Mouse (Mus musculus): ENCODE measurements around the gene Pdcd4.
"Not testable (repeated sequence)": the region's sequence is repeated elsewhere in the genome, so short reads cannot be mapped to it uniquely, and the experiment has no call there.

Pdcd4 gene

DNA sequence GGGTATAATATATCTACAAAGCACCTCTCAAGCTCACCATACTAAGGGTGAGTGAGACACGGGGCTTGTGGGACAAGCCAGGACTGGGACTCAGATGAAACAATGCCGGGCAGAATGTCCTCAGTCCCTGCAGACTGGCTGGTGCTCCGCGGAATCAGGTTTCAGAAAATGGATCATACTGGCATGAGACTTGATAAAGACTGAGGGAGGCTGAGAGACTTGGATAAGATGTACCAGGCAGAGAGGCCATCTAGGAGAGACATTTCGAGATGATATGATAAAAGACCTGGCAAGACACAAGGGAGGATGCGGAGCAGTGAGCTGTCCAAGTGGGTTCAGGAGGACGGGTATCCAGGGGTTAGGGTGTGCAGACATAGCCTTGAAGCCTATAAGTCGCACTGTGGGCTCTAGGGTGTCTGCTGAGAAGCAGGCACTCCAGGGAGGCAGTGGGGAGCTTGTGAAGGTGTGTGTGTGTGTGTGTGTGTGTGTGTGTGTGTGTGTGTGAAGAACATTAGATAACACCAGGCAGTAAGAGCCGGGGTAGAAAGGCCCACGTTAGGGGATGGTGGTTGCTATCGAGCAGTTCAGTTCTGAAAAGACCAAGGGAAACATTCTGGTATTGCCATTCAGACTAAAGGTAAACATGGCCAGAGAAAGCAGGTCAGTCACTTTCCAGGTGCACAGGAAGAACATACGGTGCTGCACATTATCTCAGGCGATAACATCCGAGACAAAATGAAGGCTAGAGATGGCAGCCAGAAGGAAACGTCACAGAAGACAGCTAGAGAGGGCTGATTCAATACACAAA lies 10.1 kb downstream of the Pdcd4 start:
- no peak for DNase-seq (ENCODE audit: low spot score)

DNA sequence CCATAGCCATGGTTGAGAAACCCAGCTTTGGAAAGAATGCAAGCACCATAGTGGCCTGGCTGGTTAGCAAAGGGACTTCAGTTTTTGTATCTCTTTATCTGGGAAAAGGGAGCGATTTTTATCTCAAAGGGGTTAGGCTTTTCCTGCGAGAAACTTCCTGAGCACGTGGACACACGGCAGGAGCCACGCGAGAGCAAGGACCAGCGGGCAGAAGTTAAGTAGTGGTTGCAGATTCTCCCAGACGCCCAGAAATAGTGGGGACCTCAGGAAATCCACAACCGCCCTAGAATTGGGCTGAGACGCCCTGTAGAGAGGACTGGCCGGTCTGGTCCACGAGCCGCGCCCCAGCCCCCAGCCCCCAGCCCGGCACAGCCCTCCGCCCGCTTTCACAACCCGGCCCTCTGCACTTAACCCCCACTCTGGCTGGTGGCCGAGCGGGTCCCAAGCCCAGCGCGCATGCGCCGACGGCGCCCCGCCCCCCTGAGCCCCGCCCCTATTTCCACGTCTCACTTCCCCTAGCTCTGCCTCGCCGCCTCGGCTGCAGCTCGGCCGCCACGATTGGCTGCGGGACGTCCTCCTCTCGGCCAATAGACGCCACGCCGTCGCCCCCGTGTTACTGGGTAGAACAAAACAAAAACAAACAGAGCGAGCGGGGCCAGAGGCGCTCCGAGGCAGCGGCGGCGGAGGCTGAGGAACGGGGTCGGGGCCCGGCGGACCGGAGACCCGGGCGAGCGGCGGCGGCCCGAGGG lies 10.9 kb downstream of the Pdcd4 start:
- DNase-seq (ENCODE audit: low spot score) = peak; percentile 94

DNA sequence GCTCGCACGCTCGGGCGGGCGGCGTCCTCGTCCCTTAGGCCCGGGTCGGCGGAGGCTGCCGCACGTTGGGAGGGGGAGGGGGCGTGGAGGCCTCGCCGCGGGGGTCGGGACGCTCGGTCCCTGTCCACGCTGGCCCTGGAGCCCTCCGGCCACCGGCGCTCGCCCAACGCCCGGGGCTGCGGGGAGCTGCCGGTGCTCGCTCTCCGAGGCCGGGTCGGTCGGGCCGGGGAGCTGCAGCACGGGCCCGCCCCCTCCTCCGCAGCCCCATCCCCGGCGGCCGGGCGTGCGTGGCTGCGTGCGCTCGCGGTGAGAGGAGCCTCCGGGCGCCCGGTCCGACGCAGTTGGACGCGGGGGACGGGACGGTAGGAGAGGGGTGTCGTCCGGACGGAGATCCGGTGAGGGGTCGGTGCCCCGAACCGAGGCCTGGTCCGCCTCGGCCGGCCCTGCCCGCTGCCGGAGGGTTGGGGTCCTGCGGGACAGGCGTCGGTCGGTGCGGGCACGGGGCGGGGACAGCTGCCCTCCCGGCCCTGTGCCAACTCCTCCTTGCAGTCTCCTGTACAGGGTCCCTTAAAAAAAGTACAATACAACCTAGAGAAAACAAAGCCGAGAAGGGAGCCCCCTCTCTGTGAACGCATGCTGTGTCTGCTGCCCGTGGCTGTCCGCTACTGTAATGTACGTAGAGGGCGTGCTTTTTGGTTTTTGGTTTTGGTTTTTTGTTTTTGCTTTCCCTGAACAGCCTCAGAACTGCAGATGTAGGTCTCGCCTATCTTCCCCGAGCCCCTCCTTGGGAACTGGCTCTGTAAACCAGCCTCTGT lies 11.7 kb downstream of the Pdcd4 start:
- peak; percentile 78 for DNase-seq (ENCODE audit: low spot score)

DNA sequence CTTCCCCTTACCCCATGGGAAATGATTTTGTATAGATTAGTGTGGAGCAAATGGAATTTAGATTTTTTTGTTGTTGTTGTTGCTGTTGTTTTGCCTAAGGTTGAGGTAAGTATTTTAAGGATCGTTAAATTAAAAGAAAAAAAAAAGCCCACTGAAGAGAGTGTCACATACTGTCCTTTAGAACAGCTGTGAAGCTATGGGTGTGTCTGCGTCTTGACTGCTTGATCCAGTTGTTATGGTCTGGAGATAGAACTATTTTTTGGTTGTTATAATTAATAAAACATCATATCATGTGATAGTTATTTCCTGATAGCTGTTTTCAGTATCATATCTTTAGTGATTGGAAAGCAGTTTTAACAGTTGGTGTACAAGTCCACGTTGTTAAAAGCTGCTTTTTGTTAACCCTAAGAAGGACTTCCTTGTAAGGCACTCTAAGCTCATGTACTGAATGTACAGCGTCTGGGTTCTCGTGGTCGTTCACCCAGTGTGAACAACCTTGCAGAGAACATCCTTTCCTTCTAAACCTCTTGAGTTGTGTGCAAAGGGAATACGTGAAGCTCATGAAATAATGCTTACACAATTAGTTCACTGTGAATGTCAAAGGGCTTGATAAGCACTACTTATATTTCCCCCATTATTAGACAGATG lies 12.9 kb downstream of the Pdcd4 start:
- no peak for DNase-seq (ENCODE audit: low spot score)

DNA sequence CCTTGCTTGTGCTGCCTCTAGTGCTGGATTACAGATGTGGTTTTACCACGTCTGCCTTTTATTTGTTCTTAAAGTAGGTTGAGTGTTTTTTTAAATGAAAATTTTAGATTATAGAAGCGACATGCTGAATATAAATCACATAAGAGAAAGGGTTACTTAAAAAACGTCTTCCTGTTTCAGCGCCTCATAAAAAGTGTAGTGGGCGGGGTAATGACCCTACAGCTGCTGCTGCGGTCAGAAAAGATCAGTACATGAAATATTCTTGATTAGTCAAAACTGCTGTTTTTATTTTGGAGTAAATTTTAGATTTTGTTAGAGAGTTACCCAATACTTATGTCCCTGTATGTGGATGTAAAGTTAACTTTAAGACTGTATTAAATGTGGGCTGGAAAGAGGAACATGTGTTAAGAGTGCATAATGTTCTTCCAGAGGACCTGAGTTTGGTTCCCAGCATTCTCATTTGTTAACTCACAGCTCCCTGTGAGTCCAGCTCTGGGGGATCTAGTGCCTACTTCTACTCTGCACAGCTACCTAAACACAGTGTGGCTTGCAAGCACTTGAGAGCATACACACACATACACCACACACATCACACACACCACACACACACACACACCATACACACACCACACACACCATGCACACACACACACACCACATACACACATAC lies 14.1 kb downstream of the Pdcd4 start:
- DNase-seq (ENCODE audit: low spot score) = no peak

DNA sequence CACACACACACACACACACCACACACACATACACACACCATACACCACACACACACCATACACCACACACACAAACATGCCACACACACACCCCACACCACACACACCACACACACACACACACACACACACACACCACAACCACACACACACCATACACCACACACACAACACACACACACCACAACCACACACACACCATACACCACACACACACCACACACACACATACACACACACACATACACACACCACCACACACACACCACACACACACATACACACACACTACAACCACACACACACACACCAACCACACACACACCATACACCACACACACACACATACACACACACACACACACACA lies 14.7 kb downstream of the Pdcd4 start:
- DNase-seq (ENCODE audit: low spot score) = not testable (repeated sequence)

DNA sequence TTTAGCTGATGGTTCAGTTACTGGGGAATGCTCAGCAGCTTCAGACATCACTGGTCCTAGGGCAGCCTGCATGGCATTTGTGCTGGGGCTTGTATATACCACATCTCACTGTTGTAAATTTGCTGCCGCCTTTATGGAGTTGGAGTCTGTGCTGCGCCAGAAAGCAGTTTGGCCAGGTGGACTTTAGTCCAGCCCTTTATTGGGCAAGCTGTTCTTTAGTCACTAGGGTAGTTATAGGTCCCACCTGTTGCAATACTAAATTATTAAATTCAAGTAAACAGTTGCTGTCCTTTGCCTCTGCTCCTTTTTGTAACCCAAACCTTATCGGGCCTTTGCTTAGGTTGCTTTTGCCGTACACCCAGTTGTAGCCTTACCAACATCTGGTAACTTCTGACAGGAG lies 22.9 kb downstream of the Pdcd4 start:
- no peak for DNase-seq (ENCODE audit: low spot score)

DNA sequence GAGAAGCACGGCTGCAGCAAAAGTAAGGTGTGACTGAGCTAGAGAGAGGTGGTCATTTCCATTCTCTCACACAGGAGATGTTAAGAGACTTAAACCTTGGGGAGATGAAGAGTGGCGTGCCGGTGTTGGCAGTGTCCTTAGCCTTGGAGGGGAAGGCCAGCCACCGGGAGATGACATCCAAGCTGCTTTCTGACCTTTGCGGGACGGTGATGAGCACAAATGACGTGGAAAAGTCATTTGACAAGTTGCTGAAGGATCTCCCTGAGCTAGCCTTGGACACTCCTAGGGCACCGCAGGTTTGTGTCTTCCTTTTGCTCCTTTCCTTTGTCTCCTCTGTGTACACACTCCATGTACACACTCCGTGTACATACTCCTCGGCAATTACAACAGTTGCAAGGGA lies 27.5 kb downstream of the Pdcd4 start:
- DNase-seq (ENCODE audit: low spot score) = no peak

- DNase-seq (ENCODE audit: low spot score) = not testable (repeated sequence)
Measured at GRCm38 (mm10) chr19:53921996-53922395, 30.0 kb downstream of the Pdcd4 start.

DNA sequence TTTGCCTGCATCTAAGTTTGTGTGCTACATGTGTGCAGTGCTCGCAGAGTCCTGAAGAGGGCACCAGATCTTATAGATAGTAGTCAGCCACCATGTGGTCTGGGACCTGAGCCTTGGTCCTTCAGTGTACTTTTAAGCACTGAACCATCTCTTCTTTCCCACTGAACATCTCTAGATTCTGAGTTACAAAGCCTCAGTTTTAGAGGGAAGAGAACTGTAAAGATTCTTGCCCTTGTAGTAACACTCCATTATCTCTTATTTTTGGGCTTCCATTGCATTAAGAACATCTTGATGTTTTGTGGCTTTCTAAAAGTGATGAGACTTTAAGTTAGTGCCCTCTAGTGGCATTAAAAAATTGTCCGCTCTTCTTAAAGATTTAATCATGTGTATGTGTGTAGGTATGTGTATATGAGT lies 33.3 kb downstream of the Pdcd4 start:
- peak; percentile 55 for DNase-seq (ENCODE audit: low spot score)

- DNase-seq (ENCODE audit: low spot score) = no peak
Measured at GRCm38 (mm10) chr19:53926705-53927104, 34.7 kb downstream of the Pdcd4 start.

DNA sequence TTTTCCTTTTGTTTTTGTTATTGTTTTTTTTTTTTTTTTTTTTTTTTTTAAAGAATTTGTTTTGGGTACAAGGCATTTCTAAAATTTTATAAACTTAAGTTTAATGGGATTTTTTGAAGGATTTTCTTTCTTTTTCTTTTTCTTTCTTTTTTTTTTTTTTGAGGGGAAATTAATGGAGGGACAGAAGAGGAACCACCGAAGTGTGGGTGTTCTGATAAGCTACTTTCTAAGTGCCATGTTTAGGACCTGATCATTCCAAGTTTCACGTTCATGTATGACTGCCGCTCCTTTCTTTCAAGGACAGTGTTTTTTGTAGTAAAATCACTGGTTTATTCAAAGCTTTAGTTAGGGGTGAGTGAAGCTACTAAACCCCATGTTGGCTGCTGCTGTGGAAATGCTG lies 37.2 kb downstream of the Pdcd4 start:
- DNase-seq (ENCODE audit: low spot score) = no peak

DNA sequence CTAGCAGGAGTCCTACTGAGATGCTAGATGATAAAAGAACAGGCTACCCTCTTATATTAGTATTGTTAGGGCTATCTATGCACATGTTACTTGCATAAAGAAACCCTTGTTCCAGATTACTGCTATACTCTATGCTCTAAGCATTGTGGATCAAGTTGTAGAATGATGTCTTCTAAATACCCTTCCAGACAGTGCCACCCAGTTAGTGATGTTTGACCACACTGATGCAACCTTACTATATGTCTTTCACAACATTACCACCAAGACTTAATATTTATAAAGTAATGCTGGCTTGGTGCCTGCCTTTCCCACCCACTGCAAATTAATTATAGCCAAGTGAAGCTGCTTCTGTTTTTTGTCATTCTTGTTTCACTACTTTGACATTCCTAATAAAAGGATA lies 41.0 kb downstream of the Pdcd4 start:
- no peak for DNase-seq (ENCODE audit: low spot score)

- no peak for DNase-seq (ENCODE audit: low spot score)
Measured at GRCm38 (mm10) chr19:53934046-53934445, 42.0 kb downstream of the Pdcd4 start.

- DNase-seq (ENCODE audit: low spot score) = no peak
Measured at GRCm38 (mm10) chr19:53939467-53939866, 47.4 kb downstream of the Pdcd4 start.

- DNase-seq (ENCODE audit: low spot score) = no peak
Measured at GRCm38 (mm10) chr19:53941139-53941538, 49.1 kb downstream of the Pdcd4 start.

DNA sequence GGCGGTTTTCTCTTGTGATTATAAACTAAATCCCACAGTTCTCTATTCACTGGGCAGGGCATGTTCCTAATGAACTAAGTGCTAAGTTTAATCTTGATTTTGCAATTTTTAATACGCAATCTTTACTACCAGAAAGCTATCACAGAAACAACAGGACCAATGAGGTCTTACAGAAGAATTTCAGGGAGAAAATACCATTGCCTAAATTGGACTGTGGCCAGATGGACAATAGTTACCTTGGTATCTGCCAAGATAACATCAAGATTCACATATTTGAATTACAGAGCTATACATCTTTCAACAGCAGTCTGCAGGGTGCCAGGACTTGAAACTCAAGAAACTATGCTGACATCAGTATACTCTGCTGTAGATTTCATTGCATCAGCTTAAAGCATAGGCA lies 50.3 kb downstream of the Pdcd4 start:
- no peak for DNase-seq (ENCODE audit: low spot score)

DNA sequence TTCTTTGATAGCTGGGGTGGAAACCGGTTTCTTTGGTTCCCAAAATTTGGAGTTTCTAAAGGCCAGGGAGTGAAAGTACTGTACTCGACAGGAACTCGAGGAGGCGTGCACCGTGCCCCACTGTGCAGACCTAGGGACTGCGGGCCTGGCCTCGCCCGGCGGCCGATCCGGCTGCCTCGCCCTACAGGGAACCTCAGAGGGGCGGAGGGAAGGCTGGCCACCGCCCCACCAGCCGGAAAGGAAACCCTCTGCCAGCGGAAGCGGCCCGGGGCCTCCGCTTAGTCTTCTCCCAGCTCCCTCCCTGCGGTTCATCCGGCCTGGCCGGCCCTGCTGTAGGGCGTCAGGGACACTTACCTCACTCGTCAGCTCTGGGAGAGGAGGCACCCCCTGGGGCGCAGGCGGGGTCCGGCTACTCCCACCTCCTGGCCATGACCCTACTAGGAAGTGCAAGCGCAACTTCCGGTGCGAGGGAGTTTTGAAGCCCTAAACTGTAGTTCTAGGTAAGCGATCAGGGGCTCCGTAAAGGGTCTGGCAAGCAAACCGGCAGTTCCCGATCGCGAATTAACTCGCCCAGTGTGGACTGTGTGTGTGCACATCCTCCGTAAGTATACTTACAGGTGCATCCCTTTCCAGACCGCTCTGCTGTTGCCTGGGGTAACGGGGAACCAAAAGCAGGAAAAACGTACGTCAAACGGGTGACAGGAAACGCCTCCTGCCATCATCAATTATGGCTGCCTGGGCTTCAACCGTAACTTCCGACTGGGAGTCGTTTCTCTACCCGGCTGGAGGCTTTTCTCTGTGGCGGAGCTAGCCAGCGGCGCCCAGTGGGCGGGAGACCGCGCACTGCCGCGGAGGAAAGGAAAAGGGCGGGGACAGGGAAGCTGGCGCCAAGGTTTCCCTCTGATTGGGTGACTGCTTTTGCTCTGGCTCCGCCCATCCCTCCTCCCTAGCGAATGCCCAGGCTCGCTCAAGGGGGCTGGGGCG lies 52.1 kb downstream of the Pdcd4 start, which contains the start of the genes Shoc2 and Bbip1:
Gene Shoc2, plus strand, starts transcription at position 505 of the 984 bp plus-strand sequence.
Gene Bbip1, minus strand, starts transcription at position 826 of the 984 bp plus-strand sequence.
- DNase-seq (ENCODE audit: low spot score) = peak; percentile 99

- no peak for DNase-seq (ENCODE audit: low spot score)
Measured at GRCm38 (mm10) chr19:53944786-53945169, 52.7 kb downstream of the Pdcd4 start.
